Mouse (Mus musculus) spleen, adult 2 months (tissue): ENCODE data around the gene Cacng2. TPM values are rescaled to one million over a fixed set of nuclear protein-coding genes. Genes with fewer than 3 reads are reported as not detected.

ENCODE experiments used
- DNase-seq, 2 experiments: peaks; one replicate each; pipeline versions ENCODE4 v3.0.0 to v3.0.0-alpha.2; 2012 to 2021; ENCODE audit warnings: low spot score in 2 of 2, low read depth in 1 of 2
- H3K27ac ChIP-seq: fragments of 200-500 bp; 2 replicates; pipeline ENCODE4 v1.5.1; 2012; ENCODE audit warnings: low read length, inconsistent platforms; ENCODE audit not compliant: insufficient read depth
- H3K27me3 ChIP-seq: fragments of 200-500 bp; 2 replicates; pipeline ENCODE4 v1.6.1; 2012; ENCODE audit warnings: mild to moderate bottlenecking, moderate library complexity, low read length, inconsistent platforms; ENCODE audit not compliant: control insufficient read depth, insufficient read depth
- H3K36me3 ChIP-seq: fragments of 200-500 bp; 2 replicates; pipeline ENCODE4 v1.6.1; 2012; ENCODE audit warnings: mild to moderate bottlenecking, low read length, inconsistent platforms; ENCODE audit not compliant: control insufficient read depth, insufficient read depth
- H3K4me1 ChIP-seq: fragments of 200-500 bp; 2 replicates; pipeline ENCODE4 v1.6.1; 2011; ENCODE audit warnings: inconsistent platforms; ENCODE audit not compliant: control insufficient read depth, insufficient read depth, insufficient read length
- H3K4me3 ChIP-seq: fragments of 200-500 bp; 2 replicates; pipeline ENCODE4 v1.5.1; 2011; ENCODE audit warnings: mild to moderate bottlenecking, inconsistent platforms; ENCODE audit not compliant: insufficient read depth, insufficient read length; ENCODE audit errors: extremely low read depth
- CTCF ChIP-seq: fragments of 200-500 bp; IDR thresholded peaks from 2 replicates; pipeline ENCODE4 v1.5.1; 2011; ENCODE audit warnings: mild to moderate bottlenecking, inconsistent platforms; ENCODE audit not compliant: insufficient read depth, insufficient read length, insufficient replicate concordance; ENCODE audit errors: extremely low read depth
- POLR2A ChIP-seq: fragments of 200-500 bp; IDR thresholded peaks from 2 replicates; pipeline ENCODE4 v1.6.1; 2011; ENCODE audit warnings: low read depth, low read length, inconsistent platforms
- WGBS: fragments of 180-500 bp; shearing (Covaris S2); methylation state at CpG from one replicate; pipeline ENCODE4 v1.1.7; 2018; 5-methylcytosine and 5-hydroxymethylcytosine counted together
- polyA plus RNA-seq: library from polyadenylated mRNA; depleted of rRNA; stranded (reverse); fragments of >200 nt; gene quantifications from 2 replicates; pipeline ENCODE4 v1.2.3, GENCODE M21; 2012

Gene Cacng2
- polyA plus RNA-seq, 1 experiment, result not detected

- WGBS, result 1% methylated on average over 15 of the region's 15 CpGs
- H3K4me3 ChIP-seq, result peak overlapping the region; percentile 95
- peaks cover 27% of the 10 kb centered on the region for H3K36me3 ChIP-seq
- no peak for DNase-seq
- H3K27ac ChIP-seq, result peak overlapping the region; percentile 71
- TF ChIP-seq CTCF (no peak), POLR2A (no peak)
- H3K27me3 ChIP-seq, result no peaks in the 10 kb centered on the region
- no peaks in the 10 kb centered on the region; the same call in 1 of the 2 replicates for H3K4me1 ChIP-seq
Measured at GRCm38 (mm10) chr15:77969940-77970469, 149.8 kb downstream of the Cacng2 start.

- no peak overlapping the region for H3K27ac ChIP-seq
- no peak for DNase-seq
- 75% methylated on average over 9 of the region's 9 CpGs for WGBS
Measured at GRCm38 (mm10) chr15:77965117-77965528, 154.7 kb downstream of the Cacng2 start.

GRCm38 (mm10) chr15:77962447-77962846 is 157.4 kb downstream of the Cacng2 start:
- H3K27ac ChIP-seq, result no peak overlapping the region
- WGBS, result 95% methylated on average over 5 of the region's 5 CpGs
- H3K4me3 ChIP-seq, result no peak overlapping the region
- no peak for TF ChIP-seq POLR2A
- no peak for TF ChIP-seq CTCF
- peaks cover 80% of the 10 kb centered on the region for H3K36me3 ChIP-seq
- no peak for DNase-seq
- no peaks in the 10 kb centered on the region for H3K27me3 ChIP-seq
- no peaks in the 10 kb centered on the region for H3K4me1 ChIP-seq

More at GRCm38 (mm10) chr15:77965117-77965528, 154.7 kb downstream of the Cacng2 start:
- no peak for TF ChIP-seq POLR2A
- TF ChIP-seq CTCF, result no peak
- Histone ChIP-seq H3K4me3 (no peak overlapping the region), H3K27me3 (no peaks in the 10 kb centered on the region), H3K36me3 (peaks cover 73% of the 10 kb centered on the region), H3K4me1 (no peaks in the 10 kb centered on the region; the same call in 1 of the 2 replicates)

- WGBS, result 94% methylated on average over 6 of the region's 6 CpGs
- peaks cover 5% of the 10 kb centered on the region; the same call in 1 of the 2 replicates for H3K4me1 ChIP-seq
- H3K4me3 ChIP-seq, result no peak overlapping the region
- H3K36me3 ChIP-seq, result peaks cover 66% of the 10 kb centered on the region
- H3K27me3 ChIP-seq, result no peaks in the 10 kb centered on the region
- TF ChIP-seq POLR2A, result no peak
- TF ChIP-seq CTCF, result no peak
- DNase-seq, result no peak
- no peak overlapping the region for H3K27ac ChIP-seq
Measured at GRCm38 (mm10) chr15:77960693-77961092, 159.1 kb downstream of the Cacng2 start.

GRCm38 (mm10) chr15:77958071-77958470 is 161.8 kb downstream of the Cacng2 start:
- WGBS, result 78% methylated on average over 3 of the region's 3 CpGs
- peaks cover 5% of the 10 kb centered on the region; the same call in 1 of the 2 replicates for H3K4me1 ChIP-seq
- TF ChIP-seq CTCF, result no peak
- no peak for TF ChIP-seq POLR2A
- H3K27me3 ChIP-seq, result no peaks in the 10 kb centered on the region
- DNase-seq, result no peak
- H3K27ac ChIP-seq, result no peak overlapping the region
- H3K36me3 ChIP-seq, result peaks cover 43% of the 10 kb centered on the region
- no peak overlapping the region for H3K4me3 ChIP-seq

- H3K4me3 ChIP-seq, result no peak overlapping the region
- no peak for TF ChIP-seq POLR2A
- H3K27me3 ChIP-seq, result no peaks in the 10 kb centered on the region
- WGBS, result 65% methylated on average over 5 of the region's 5 CpGs
- peaks cover 5% of the 10 kb centered on the region; the same call in 1 of the 2 replicates for H3K4me1 ChIP-seq
- no peak overlapping the region for H3K27ac ChIP-seq
- no peak for DNase-seq
- peaks cover 42% of the 10 kb centered on the region for H3K36me3 ChIP-seq
Measured at GRCm38 (mm10) chr15:77957625-77958024, 162.2 kb downstream of the Cacng2 start.

- peak; percentile 76 to 87 for DNase-seq
- peak within 1 kb of the TSS; percentile 63 for H3K4me3 ChIP-seq
- no peaks in the 10 kb centered on the region for H3K27me3 ChIP-seq
- peaks cover 5% of the 10 kb centered on the region; the same call in 1 of the 2 replicates for H3K4me1 ChIP-seq
- TF ChIP-seq POLR2A (no peak; the same call in 1 of the 2 replicates), CTCF (0 out of 2 replicates have a peak, but pooled peaks have one; percentile 7)
- no peak within 1 kb of the TSS for H3K27ac ChIP-seq
- H3K36me3 ChIP-seq, result peaks cover 33% of the 10 kb centered on the region
- 1% methylated on average over 39 of the region's 39 CpGs for WGBS
Measured at GRCm38 (mm10) chr15:77956404-77956901, 163.4 kb downstream of the Cacng2 start, which contains the start of gene Foxred2. Foxred2 (minus strand) TSS chr15:77956722.
